Mouse (Mus musculus): ENCODE results near the gene Pank3.

Pank3 gene

DNA sequence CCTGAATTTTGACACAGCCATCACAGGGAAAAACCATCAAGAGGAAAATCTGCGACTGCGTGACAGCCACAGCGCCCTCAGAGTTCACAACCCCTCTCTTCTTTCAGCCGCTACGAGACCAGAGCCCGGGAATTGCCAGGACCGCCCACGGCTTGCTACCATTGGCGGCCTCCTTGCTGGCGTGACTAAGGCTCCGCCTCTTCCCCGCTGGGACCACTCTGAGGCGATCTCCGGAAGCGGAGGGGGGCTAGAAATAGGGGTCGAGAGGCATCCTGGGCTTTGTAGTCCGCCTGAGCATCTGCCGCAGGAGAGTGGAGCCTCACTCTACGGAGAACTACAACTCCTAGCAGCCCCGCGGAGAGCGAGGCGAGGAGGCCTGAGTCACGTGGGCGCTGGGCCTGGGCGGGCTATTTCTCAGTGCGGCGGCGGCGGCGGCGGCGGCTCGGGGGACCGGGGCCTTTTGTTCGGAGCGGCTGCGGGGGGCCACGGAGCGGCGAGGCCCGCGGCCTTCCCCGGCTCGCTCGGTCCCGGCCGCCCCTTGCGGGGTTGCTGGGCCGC is at the start of gene Pank3:
Gene Pank3 (plus strand): TSS at position 297 of the 558 bp plus-strand sequence.
- peak; percentile 99 for DNase-seq (ENCODE audit: low spot score in 2 of 2)

DNA sequence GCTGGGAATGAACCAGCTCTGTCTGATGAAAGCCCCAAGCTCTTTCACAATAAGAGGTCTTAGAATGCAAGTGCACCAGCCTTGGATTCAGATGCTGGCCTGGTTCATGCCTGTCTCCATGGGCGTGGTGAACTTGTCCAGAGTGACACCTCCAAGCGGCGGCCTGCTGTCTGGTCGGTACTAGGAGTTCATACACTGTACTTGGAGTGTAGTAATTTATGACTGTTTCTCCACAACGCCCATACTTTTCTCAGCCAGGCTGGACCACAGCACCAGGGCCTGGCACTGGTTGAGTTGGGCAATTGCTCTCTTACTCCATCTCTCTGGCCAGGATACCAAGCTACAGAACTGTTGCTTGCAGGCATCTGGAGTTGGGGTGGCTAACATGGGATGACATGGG is 45.4 kb upstream of the Pank3 start:
- no peak for DNase-seq (ENCODE audit: low spot score in 2 of 2)

DNA sequence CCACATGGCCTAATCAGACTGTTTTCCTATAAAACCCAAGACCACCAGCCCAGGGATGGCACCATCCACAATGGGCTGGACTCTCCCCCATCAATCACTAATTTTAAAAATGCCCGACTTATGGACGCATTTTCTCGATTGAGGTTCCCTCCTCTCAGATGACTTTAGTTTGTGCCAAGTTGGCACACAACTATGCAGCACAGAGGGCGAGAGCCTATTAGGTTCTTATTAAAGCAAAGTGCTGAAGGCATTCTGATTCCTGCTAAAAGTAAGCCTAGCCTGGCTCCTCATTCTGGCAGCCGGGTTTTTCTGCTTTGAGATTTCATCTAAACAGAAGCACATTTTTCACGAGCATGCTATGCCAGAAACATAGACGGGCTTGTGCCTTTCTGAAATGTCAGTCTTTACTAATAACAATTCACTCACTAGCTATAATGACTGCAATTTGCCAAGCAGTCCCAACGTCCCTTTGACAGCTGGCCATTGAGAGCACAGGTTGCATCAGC is 42.9 kb upstream of the Pank3 start:
- no peak for DNase-seq (ENCODE audit: low spot score in 2 of 2)

DNA sequence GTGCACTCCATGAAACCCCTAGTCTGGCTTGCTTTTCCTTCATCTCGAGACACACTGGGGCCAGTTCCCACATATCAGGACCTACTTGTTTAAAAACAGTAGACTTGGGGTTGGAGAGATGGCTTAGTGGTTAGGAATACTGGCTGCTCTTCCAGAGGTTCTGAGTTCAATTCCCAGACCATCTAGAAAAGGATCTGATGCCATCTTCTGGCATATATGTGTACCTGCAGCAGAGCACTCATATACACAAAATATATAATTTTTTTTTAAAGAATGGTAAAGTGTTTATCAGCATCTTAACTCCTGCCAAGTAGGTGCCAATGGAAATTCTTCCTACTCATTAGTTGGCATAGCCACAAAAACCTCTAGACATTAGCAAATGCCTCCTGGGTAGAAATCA is 41.1 kb upstream of the Pank3 start:
- DNase-seq (ENCODE audit: low spot score in 2 of 2) = no peak

DNA sequence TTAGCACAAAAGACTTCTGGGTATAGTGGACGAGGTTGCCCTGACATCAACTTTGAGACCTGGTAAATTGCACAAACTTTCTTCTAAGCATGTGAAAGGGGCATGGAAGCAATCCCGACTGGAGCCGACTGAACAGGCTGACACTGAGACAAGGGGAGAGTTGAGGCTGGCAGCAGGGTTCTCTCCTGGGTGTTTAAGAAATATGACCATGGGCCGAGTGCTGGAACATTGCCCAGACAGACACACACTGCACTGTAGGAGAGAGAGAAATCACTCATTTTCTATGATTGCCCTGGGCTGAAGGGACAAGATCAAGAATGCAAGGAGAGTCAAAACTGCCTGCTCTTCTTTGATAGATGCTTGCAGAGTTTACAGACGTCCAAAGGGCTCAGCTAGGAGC is 40.1 kb upstream of the Pank3 start:
- DNase-seq (ENCODE audit: low spot score in 2 of 2) = no peak

DNA sequence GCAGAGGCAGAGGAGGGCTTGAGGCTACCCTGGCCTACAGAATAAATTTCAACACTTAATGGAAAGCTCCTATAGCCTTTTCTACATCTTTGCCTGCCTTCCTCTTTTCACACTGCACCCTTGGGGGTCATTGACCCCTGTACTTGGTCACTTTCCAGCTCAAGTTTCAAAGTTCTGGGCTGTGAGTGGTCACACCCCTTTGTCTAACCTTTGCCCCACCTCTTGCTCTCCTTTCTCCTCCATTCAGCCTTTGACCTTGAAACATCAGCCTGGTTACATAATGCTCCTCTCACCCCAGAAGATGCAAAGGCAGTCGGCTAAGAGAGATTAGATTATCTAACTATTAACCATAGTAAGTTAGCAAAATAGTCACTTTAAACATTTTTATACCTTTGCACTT is 36.9 kb upstream of the Pank3 start:
- DNase-seq (ENCODE audit: low spot score in 2 of 2) = no peak

DNA sequence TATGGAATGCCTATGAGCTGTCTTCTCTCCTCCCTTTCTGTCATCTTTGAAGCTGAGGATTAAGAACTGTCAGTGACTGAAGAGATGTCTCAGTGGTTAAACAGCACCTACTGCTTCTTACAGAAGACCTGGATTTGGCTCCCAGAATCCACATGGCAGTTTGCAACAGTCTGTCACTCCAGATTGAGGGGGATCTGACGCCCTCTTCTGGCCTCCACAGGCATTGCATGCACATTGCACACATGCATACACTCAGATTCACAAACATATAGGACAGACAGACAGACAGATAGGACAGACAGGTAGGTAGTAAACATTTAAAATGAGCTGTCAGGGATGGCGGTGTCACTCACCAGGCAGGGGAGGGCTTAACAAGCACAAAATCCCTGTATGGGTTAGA is 32.5 kb upstream of the Pank3 start:
- no peak for DNase-seq (ENCODE audit: low spot score in 2 of 2)

DNA sequence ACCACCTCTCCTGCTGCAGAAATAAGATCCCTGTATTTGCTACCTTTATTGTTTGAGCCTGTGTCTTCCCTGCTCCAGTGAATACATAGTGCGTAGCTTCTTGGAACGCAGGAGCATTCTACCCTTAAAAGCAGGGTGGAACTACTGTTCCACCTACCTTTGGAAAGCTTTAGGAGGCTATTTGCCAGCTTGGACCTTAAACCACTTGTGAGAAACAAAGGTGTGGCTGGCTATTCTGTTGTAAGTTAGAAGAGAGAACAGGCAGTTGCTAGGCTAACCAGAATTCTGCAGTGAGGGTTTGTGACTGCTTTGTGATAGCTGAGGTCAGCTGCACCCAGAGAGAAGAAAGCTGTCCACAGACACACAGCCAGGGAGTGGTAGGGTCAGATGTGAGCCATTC is 32.0 kb upstream of the Pank3 start:
- DNase-seq (ENCODE audit: low spot score in 2 of 2) = no peak

DNA sequence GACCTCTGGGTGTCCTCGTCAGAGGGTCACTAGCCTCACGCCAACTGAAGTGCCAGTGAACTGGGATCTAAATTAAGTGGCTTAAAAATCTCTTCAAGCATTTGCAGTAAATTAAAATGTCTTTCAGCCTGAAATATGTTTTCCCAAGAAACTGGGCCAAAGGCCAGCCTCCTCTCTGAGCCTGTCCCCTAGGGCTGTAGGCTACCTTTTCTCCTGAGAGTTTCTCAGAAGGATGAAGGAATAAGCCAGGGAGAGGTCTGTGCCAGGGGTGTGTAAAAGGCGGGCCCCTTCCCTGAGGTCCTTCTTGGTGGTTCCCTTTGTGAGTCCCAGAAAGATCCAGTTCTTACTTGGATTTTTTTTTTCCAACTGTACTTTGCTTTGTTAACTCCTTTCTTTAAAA is 31.2 kb upstream of the Pank3 start:
- DNase-seq (ENCODE audit: low spot score in 2 of 2) = no peak

DNA sequence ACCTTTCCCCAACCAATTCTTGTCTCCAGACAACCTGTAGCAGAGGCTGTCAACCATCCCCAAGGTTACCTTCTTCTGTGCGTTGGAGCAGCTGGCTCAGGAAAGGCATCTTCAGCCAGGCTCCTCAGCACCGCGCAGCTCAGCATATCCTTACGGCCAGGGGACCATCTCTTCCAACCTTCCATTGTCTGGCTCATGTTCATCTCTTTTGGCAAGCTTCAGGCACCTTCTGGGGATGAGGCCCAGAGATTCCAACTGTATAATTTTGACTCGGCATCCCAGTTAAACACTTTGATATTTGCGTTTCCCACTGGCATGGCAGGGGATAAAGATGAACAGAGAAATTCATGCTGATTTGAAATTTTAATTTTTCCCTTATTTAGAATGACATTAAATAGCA is 25.7 kb upstream of the Pank3 start:
- no peak for DNase-seq (ENCODE audit: low spot score in 2 of 2)

DNA sequence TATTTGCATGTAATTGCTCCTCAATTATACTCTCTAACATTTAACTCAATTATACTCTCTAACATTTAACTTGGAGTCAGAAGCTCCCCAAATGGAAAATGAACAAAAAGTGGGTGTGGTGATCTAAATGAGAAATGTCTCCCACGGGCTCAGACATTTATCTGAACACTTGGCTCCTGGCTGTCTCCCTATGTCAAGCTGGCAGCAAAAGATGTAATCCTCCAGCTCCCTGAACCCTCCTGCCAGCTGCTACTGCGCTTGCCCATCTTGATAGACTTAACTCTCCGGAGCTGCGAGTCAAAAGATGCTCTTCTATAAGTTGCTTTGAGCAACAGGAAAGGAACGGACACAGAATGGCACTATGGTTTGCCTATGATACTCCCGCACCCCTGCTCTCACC is 24.7 kb upstream of the Pank3 start:
- DNase-seq (ENCODE audit: low spot score in 2 of 2) = no peak

DNA sequence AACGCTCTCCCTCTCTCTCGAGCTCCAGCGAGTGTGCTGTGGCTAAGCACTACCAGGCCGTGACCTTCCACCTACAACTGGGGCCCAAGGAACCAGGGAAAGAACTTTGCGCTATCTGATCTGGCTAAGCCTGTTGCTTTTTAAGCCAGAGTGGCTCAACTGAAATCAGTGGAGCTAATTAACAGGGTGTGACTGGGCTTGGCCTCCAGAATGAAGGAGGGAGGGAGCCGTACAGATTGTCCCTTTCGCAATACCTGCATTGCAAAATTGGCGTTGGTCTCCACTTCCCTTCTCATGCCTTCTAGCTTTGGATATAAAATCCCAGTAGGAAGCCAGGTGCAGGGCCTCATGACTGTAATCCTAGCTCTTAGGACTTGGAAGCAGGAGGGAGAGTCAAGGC is 18.7 kb upstream of the Pank3 start:
- peak; percentile 46 to 64 for DNase-seq (ENCODE audit: low spot score in 2 of 2)

DNA sequence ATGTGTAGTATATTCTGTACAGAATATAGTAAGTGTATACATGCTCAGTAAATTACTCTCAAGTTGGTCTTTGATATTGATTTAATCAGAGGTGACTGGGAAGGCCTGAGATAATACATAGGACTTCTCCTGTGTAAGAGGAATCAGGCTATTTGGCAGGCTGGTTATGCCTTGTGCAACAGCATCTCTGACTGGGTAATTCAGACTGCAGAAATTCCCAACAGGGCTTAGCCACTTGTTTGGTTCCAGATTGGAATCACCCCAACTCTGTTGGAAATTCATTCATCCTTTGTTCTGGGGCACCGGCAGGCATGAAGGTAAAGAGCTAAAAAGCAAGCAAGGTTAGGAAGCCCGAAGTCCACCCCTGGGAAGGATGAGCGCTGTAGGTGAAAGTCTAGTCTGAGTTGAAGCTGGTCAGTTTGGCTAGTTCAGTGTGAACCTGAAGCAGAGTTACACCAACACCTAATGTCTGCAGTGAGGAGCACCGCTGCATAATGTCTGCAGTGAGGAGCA is 14.3 kb upstream of the Pank3 start:
- DNase-seq (ENCODE audit: low spot score in 2 of 2) = no peak

DNA sequence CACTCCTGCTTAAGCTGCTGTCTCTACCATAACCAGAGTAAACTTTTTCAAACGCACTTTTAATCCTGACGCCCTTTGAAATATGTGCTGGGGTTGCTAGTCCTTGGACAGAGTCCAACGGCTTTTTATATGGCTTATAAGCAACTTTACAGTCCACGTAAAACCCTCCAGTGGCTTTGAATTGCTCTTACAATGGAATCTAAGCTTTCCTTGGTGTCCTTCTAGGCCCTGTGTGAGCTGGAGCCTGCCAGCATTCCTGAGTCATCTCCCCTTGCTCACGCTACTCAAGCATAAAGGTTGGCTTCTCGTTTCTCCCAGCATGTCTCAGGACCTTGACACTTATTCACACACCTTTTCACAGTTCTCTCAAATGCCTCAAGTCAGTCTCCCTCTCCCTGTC is 13.7 kb upstream of the Pank3 start:
- no peak for DNase-seq (ENCODE audit: low spot score in 2 of 2)

DNA sequence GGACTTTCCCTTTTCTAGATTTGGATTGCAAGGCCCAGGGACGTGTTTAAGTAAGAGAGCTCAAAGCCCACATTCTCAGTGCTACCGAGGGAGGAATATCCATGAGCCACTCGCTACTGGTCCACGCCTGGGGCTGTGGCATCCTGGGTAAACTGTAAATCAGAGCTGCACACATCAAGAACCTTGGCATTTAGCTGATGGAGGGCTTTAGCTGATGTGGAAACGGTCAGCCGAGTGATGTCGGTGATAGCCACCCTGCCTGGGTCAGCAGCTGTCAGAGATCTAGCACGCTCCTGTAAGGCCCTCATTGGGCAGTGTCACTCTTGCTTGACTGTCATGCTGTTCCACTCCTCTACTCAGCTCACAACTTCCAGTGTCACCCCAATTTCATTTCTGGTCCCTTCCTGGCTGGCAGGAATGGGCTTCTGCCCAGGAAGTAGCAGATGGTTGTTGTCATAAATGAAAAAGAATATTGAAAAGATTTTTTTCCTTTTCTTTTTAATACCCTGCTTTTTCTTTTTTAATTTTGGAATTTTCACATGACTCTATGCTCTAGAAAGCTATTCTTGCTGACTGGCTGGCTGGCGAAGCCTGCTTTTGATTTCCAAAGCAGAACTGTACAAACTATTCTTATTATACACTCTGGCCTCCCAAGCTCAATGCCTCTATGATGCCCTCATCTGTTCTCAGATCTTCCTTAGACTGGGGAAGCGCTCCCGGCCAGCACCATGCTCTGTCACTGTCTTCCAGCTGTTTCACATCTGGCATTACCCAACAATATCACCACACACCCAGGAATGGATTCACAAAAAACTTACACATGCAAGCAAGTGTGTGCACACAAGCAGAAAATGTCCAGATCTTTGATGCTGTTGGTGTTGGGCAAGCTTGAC is 12.6 kb upstream of the Pank3 start:
- no peak for DNase-seq (ENCODE audit: low spot score in 2 of 2)

DNA sequence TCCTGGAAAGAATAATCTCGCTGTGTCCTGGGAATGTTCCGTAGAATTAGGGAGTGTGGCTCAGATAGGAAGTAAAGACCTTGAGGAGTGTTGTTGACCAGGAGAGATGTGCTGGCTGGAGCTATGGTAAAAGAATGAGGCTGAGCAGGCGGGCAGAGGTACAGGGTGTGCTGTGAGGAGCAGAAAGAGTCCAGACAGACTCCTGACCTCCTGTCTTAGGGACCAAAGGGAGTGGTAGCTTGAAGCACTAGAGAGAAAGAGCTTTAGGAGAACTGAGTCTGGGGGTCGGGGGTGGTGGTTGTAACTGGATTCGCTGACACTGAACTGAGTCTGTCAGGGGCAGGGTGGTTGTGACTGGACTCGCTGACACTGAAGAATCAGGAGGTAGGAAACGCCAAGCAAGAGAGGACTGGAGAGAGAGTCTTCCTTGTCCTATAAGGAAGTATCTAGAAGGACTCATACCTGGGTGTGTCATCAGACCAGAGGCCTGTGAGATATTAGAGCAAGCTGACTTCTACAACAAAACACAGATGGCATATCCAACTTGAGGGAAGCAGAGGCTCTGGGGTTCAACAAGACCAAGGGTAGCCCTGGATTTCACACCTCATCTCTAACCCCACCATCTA is 9.2 kb upstream of the Pank3 start:
- DNase-seq (ENCODE audit: low spot score in 2 of 2) = no peak

DNA sequence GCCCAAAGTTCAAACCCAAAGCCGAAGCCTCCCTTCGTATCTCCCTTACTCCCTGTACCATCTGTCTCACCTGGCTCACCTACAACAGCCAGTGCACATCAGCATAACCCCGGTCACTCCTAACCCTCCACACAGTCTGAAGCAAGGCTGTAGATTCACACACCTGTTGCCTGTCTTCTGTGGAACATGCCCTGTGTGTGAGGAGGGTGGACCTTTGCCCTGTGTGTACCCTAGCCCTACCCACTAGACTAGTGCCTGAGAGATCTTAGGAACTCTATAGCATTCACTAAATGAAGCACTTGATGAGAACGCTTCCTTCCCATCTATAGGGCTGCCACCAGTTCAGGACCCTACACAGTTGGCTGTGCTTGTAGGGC is 8.7 kb upstream of the Pank3 start:
- no peak for DNase-seq (ENCODE audit: low spot score in 2 of 2)

DNA sequence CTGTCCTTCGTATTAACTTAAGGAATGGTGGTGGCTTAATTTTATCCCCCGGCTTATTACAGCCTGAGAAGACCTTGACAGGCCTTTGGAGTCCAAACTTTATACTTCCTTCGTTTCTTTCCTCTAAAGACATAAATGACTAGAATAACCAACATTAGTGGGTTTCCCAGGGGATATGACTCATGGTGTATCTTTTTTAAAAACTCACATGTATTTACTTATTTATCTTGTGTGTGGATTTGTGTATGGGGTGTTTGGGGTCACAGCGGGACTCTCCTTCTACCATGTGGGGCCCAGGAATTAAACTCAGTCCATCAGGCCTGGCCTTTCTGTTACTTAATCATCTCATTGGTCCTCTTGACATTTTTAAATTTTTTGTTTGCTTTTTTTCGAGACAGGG is 2.4 kb upstream of the Pank3 start:
- DNase-seq (ENCODE audit: low spot score in 2 of 2) = no peak

DNA sequence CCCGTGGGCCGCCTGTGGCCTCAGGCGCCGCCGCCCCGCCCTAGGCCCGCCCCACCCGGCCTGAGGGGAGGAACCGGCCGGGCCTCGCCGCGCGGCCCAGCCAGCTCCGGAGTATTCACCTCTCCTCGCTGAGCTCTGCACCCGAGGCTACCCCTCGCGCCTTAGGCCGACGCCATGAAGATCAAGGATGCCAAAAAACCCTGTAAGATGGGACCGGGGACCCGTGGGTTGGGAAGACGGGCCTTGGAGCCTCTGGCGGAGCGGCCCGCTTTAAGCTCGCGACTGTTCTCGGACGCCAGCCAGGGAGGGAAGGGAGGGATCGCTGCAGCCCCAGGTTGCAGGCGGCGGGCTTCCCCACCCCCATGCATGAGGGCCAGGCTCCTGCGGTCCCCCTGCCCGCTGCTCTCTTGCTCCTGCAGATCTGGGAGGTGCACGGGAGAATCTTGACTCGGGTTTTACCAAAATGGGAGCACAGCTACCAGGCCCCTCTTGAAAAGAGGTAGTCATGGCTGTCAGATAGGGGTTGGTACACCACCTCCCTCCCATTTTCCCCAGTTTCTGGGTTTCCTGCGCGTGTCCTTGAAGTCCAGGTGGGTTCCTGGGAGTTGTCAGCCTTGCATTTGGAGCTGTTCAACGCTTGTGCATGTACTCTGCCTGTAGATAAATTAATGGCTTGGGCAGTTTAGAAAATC is 608 bp downstream of the Pank3 start:
- DNase-seq (ENCODE audit: low spot score in 2 of 2) = peak; percentile 76 to 80

DNA sequence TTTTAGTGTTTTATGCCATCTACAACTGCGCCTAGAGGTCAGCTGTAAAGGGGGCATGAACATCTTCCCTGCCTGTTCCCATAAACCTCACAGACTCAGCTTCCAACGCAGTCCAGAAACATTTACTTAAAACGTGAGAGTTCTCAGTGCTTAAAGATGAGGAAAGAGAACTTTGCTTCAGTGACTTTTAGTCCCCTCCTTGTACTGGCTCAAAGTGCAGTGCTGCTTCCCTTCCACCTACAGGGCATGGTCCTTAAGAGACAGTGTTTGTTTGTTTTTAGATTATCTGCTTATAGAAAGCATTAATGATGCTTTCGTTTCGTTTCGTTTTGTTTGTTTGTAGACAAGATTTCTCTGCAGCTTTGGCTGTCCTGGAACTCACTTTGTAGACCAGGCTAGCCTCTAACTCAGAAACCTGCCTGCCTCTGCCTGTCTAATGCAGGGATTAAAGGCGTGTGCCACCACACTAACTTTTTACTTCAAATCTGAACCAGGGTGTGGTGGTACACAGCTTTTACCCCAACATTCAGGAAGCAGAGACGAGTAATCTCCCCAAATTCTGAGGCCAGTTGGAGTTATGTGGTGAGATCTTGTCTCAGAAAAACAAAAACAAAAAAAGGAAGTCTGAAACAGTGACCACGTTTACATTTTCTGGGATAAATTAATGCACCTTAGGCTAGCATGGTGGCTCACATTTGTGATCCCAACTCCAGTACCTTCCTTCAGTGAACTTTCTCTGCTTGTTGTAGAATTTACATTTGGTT is 1.6 kb downstream of the Pank3 start:
- no peak for DNase-seq (ENCODE audit: low spot score in 2 of 2)

DNA sequence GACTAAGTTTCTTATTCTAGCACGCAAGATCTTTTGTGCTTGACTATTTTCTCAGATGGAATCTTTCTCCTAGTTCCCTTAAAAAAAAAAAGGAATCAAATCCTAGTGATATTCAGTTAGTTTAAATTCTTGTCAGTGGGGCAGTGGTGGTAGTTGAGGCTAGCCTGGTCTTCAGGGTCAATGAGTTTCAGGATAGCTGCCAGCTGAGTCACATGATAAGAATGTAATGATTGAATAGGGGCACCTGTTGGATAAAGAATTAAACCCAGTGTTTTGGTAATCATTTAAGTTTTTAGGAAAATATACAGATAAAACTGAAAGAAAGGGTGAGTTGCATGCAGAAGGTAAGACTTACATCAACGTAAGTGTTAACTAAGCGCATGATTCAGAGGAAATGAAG is 6.3 kb downstream of the Pank3 start:
- DNase-seq (ENCODE audit: low spot score in 2 of 2) = no peak

All from heart, adult 9 months (tissue).